Mouse (Mus musculus) spleen, embryonic (tissue): ENCODE results near the gene Plod3.

Experiments used
- CTCF ChIA-PET: fragments of 350-600 bp; sonication (Branson Sonifier 250); formaldehyde crosslinking; loops from one replicate; lab custom pipeline; 2022; lab: Charles Lee

Plod3 gene

DNA sequence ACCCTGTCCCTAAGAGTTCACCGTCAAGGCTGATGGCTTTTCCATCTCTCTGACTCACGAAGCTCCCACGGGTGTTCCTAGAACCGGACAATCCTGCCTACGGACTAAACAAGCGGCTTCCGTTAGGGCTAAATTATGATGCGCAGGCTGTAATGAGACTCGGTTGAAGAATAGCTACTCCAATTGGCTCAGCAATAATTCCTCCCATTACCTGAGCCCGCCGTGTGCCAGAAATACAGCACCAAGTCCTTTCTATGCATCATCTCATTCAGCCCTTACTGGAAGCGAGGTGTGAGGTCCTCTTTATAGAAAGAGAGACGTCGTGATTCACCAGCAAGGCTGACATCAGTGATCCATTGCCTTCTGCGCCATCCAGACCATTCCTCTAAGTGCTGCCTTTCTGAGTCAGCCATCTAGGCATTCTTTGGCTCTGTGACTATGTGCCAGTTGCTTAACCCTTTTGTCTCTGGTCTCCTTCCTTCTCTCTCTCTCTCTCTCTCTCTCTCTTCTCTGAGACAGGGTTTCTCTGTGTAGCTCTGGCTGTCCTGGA is 25.7 kb downstream of the Plod3 start:
- CTCF ChIA-PET: no interaction called here

DNA sequence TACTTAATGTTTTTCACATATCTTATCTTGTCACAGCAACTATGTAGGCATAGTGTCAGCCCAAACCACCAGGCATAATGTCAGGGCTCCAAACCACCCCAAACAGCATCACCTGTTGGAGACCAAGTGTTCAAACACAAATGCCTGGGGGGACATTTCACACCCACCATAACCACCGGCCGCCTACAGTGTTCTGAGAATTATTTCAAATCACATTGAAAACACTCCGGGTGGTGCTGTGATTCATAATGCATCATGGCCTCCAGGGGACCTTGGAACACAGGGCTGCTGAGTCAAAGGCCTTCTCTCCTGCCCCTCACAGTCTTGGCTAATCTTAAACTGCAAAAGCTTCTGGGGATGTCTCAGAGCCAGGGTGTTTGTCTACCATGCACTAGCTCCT is 29.1 kb downstream of the Plod3 start:
- CTCF ChIA-PET: no interaction called here

DNA sequence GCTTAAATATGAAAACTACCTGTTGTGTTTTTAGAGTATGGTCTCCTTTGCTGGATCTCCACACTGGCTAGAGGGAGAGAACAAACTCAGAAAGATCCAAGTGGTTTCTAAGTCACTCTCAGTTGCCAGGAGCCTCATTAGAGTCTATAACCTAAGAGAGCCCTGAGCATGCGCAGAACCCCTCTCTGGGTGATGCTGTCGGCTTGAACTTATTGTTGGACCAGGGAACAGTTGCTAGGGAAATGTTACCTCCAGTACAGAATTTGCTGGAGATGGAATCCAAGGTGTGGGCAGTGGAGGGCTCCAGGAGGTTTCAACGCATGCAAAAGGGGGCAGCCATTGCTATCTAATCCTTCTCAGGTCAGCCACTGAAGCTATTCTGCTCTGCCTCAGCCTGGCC is 37.5 kb downstream of the Plod3 start:
- CTCF ChIA-PET: no interaction called here

DNA sequence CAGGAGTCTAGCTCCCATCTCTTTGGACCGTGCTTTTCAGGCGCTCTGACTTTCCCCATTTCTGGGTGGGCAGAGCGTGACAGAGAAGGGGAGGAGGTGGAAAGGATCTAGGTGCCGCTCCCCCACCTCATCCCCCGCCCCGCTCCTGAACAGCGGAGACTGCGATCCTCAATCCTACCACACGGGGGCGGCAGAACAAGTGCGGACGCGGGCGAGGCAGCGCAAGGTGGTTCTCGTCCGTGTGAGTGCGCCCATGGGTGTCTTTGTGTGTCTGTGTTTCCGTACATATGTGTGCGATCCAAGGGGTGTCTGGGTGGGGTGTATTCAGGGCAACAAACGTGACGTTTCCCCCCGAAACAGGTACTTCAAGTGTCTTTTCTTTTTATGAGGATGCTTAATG is 38.3 kb downstream of the Plod3 start:
- CTCF ChIA-PET: no interaction called here

DNA sequence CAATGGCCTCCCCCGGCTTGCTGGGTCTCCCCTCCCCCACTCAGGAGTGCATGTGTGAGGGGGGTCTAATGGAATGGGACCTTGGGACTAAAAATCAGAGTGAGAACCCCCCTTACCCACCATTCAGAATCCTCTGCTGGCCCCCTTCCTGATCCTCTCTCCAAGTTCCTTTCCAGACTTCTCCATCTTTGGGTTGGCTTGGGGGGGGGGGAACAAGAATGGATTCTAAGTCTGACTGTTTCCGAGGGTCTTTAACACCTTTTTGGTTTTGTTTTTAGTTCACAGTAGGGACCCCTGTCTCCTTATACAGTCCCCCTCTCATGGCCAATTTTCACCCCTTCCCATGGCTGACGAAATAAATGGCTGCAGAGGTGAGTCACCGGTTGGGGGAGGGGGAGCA is 39.3 kb downstream of the Plod3 start, which contains the start of gene Vgf:
Gene Vgf, plus strand, starts transcription at position 301 of the 400 bp plus-strand sequence.
- CTCF ChIA-PET: no interaction called here

DNA sequence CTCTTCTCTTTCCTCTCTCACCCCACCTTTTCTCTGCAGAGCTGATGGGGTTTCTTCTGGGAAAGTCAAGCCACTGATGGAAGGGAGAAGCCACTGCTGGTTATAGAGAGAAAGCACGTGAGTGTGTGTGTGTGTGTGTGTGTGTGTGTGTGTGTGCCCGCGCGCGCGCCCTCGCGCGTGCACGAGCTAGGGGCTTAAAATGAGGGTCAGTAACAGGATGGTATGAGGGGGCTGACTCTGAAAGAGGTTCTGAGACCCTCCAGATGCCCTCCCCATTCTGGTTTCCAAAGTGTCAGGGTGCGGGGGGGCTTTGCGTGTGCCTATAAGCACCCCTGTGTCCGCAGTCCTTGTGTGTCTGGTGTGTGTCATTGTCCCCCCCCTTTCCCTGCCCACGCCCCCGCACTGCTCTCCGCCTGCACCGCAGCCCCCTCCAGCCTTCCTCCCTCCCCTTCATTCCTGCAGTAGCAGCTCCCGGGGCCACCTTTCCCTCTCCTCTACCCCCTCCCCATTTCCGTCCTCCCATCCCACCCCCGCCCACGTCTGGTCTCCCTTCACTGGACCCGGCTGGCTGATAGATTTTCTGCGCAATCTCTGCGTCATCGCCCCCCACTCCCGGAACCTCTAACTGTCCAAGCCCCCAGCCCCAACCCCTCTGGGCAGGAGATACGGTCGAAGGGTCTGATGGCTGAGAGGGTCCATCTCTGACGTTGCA is 41.9 kb downstream of the Plod3 start:
- CTCF ChIA-PET: no interaction called here

DNA sequence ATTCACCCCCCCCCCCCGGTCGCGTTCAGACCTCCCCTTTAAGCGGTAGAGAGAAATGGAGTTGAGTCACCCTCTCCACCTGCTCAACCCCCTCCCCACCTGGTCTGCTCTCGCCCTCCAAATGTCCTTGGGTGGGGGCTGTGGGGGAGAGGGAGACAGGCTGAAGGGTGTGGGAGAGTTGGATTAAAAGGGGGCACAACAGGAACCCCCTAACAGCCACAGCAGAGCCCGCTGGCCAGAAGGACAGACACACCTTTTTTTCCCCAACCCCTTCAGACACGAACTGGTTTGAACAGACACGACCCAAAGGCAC is 42.4 kb downstream of the Plod3 start:
- CTCF ChIA-PET: no interaction called here

DNA sequence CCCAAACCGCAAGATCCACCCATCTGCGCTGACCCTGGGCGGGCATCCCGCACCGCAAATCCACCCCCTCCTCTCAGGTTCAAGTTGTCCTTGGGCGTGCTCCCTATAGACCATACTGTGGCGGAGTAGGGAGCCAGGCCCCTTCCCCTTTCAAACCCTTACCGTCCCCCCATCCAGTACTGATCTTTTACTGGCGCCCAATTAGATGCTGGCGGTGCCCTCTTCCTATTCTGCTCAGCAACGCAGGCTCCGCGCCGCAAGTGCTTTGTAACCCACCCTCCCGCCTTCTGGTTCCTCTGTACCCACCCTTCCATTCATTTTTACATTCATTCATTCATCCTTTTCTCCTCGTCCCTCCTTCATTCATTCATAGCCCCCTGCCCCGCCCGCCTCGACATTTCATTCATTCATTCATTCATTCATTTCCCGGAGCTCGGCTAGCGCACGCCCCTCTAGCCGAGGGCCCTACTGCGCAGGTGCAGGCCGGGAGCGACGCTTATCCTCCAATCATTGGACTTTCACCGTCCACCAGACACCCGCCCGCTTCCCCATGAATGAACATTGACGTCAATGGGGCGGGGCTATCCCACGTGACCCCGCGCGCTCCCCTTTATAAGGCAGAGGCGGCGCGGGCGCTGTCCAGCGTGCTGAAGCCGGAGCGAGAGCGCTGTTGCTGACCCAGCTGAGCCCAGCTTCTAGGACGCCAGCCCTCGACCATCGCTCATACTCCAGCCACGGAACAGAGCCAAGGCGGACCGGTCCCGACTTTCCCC is 43.0 kb downstream of the Plod3 start:
- CTCF ChIA-PET: no interaction called here

DNA sequence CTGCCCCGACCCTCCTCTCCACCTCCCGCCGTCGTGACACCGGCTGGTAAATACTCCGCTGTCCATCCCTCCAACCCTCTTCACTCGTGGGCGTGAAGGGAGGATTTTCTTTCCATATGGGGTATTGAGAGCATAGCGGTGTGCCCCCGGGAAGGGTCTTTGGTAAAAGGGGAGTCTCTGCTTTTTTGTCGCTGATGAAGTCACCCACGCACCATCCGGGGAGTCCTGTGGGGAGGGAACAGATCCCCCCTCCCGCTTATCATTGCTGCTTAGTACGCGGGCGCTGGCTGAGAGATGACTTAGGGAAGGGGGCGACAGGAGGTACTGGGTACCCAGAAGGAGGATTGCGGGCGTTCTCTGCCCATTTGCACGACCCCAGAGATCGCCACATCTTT is 43.6 kb downstream of the Plod3 start:
- CTCF ChIA-PET: interaction anchor here (1.7 kb wide), 1 partner anchor 15 kb away, joined by 6 read pairs; the partner anchor contains the start of gene Ap1s1

DNA sequence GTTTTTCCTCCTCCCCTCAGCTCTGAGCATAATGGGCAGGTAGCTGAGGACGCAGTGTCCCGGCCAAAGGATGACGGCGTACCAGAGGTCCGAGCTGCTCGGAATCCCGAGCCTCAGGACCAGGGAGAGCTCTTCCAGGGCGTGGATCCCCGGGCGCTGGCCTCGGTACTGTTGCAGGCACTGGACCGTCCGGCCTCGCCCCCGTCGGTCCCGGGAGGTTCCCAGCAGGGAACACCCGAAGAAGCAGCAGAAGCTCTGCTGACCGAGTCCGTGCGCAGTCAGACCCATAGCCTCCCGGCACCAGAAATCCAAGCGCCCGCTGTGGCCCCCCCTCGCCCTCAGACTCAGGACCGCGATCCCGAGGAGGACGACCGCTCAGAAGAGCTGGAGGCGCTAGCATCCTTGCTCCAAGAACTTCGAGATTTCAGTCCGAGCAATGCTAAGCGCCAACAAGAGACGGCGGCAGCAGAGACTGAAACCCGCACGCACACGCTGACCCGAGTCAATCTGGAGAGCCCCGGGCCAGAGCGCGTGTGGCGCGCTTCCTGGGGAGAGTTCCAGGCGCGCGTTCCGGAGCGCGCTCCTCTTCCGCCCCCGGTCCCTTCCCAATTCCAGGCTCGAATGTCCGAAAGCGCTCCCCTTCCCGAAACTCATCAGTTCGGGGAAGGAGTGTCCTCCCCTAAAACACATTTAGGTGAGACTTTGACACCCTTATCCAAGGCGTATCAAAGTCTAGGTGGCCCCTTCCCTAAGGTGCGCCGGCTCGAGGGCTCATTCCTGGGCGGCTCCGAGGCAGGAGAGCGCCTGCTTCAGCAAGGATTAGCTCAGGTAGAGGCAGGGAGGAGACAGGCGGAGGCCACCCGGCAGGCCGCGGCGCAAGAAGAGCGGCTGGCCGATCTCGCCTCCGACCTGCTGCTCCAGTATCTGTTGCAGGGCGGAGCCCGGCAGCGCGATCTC is 44.5 kb downstream of the Plod3 start:
- CTCF ChIA-PET: interaction anchor here (1.7 kb wide), 1 partner anchor 14 kb away, joined by 6 read pairs; the partner anchor contains the start of gene Ap1s1

DNA sequence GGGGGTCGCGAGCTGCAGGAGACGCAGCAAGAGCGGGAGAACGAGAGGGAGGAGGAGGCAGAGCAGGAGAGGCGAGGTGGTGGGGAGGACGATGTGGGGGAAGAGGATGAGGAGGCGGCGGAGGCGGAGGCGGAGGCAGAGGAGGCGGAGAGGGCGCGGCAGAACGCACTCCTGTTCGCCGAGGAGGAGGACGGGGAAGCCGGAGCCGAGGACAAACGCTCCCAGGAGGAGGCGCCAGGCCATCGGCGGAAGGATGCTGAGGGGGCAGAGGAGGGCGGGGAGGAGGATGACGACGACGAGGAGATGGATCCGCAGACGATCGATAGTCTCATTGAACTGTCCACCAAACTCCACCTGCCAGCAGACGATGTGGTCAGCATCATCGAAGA is 45.2 kb downstream of the Plod3 start:
- CTCF ChIA-PET: interaction anchor here (1.7 kb wide), 1 partner anchor 13 kb away, joined by 6 read pairs; the partner anchor contains the start of gene Ap1s1

DNA sequence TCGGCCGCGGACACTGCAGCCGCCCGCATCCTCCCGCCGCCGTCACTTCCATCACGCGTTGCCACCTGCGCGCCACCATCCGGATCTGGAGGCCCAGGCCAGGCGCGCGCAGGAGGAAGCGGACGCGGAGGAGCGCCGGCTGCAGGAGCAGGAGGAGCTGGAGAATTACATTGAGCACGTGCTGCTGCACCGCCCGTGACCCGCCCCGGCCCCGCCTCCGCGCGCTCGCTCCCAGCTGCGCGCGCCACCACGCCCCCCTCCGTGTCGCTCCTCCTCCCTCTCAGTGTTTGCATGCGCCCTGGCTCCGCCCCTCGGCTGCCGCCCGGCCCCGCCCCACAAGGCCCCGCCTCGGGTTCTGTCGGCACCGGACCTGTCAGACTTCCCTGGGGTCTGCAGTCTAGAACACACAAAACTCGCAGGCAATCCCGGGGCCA is 45.8 kb downstream of the Plod3 start:
- CTCF ChIA-PET: no interaction called here

DNA sequence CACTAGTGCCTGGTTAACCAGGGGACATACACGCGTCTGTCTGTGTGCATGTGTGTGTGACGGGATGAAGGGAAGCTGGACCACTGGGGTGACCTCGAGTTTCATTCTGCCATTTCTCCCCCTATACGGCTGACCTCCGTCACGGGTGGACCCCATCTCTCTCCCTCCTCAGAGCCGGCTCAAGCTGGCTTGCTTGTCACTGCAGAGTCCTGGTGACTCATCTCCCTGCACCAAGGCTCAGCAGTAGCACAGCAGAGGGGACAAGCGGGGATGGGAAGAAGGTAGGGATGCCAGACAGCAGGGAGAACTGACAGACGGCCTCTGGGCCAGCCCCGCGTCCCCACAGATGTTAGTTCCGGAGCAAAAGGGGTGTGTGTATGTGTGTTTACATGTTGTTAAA is 49.4 kb downstream of the Plod3 start:
- CTCF ChIA-PET: no interaction called here

DNA sequence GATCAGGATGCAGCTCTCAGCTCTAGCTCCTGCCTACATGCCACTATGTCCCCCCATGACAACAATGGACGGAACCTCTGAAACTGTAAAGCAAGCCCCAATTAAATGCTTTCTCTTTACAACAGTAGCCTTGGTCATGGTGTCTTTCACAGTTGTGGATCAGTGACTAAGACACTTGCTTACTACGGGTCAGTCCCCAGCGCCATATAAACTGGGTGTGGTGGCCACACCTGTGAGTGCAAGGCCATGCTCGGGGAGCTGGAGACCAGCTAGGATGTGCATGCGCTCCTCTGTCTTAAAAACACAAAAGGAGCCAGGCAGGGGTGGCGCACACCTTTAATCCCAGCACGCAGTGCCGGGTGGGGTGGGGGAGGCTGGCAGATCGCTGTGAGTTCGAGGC is 52.6 kb downstream of the Plod3 start:
- CTCF ChIA-PET: no interaction called here

DNA sequence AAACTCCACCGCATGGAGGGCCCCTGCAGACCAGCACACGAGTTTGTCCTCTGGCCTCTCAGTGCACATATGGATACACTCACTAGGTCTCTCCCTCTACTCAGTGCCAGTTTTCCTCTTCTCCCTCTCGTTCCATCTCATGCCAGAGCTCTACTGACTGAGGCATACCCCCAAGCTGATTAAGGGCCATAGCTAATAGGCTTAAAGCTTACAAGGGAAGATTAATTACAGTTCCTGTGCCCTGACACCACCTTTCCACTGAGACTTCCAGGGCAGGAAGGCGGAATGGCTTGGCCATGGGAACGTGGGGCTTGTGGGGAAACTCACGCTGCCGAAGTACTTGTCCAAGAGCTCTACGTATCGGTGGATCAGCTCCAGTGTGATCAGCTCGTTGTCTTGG is 54.6 kb downstream of the Plod3 start:
- CTCF ChIA-PET: interaction anchor here (0.6 kb wide), 1 partner anchor 35 kb away, joined by 7 read pairs; no protein-coding TSS in a partner anchor

DNA sequence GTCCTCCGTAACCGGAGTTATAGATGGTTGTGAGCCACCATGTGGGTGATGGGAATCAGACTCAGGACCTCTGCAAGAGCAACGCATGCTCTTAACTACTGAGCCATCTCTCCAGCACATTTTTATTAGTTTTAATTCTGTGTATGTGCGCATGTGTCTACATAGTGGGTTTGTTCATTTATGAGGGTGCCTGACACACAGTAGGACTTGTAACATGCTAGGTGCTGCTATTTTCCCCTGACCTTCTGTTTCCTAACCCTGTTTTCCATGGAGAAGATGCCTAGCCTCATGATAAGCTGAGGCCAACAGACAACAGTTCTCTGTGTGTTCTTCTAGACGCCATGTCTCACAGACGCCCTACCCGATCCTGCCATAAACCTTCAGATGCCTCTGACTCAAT is 57.2 kb downstream of the Plod3 start:
- CTCF ChIA-PET: interaction anchor here (2.3 kb wide), 1 partner anchor 13 kb away, joined by 6 read pairs; no protein-coding TSS in a partner anchor

DNA sequence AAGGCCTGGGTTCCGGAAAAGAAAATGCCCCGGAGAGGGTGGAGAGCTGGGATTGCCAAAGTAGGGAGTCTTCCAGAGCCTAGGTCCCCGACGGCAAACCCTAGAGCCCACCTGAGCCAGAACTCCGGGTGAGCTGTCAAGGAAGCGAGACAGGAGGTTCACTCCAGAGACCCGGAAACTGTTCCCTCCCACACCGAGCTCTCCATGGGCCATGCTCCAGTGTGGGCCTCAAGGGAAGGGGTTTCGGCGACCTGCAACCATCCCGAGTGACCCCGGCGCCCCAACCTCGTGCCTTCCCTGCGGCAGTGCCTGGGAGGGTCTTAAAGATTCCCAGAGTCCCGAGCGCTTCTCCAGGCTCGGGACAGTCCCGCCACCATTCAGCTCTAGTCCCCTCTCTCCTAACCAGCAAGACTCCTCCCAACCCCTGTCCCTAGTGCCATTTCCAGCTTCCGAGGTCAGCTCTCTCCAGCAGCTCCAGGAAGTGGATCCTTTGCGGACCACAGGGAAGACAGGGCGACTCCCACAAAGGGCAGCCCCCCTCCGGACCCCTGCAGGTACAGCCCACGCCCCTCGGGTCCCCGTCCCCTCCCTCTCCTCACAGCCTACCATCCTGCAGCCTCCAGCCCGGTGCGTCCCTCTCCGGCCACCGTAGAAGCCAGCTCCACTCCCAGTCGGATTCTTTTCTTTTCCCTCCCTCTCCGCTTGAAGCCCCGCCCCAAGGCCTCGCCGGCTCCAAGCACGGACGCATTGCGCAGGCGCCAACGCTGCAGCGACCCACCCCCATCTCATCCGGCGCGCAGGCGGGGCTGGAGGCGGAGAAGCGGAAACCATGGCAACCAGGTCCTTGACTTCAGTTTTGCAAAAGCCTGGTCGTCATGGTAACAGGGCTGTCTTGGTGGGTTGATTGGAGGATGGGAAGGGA is 58.8 kb downstream of the Plod3 start, which contains the start of gene Ap1s1:
Gene Ap1s1, minus strand, starts transcription at position 734 of the 922 bp plus-strand sequence.
- CTCF ChIA-PET: interaction anchor here (2.3 kb wide), 1 partner anchor 14 kb away, joined by 6 read pairs; no protein-coding TSS in a partner anchor
